Mouse (Mus musculus) MN1 (cell line): ENCODE data around the gene Tnfaip8l1.

Experiments used
- DNase-seq: peaks from one replicate; pipeline ENCODE4 v3.0.0-alpha.2; 2016; ENCODE audit warnings: low spot score

Gene Tnfaip8l1

GRCm38 (mm10) chr17:56183658-56184103 is 21.4 kb downstream of the Tnfaip8l1 start, which contains the start of gene Mydgf:
TSS of gene Mydgf (minus strand) at chr17:56183920.
- peak; percentile 97 for DNase-seq

DNA sequence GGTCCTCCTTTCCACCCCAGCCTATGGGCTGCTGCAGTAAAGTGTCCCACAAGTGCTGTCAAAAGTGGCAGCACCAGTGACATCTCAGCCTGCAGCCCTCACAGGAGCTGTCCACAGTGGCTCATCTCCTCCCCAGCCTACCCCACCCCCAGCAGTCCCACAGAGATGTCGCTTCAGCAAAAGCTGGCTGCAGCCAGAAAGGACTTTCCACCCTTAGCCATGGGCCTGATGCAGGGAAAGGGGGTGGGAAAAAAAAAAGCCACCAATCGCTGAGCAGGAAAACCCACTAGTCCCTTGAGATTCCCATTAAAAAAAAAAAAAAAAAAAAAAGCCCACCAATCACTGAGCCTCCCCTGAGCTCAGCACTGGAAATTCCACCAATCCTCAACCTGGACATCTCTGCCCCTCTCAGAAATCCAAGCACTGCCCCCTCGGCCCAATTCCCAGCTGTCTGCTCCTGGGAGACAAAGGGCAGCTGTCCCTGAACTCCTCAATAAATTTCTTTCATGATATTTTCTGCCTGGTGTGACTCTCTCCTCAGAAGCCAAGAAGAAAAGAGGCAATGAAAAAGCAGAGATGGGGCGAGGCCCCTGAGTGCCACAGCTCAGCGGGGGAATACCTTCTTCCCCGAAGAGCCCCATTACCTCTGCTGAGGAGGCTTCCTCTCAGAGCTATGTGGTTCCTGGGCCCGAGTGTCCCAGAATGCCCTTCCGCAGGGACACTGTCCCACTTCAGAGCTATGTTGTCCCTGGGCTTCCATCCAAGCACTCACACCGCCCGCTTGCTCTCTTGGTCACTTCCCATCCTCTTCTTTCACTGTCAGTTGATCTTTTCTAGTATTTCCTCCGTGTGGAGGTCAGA is 23.2 kb downstream of the Tnfaip8l1 start:
- DNase-seq: peak; percentile 92

GRCm38 (mm10) chr17:56191266-56191665 is 29.0 kb downstream of the Tnfaip8l1 start:
- DNase-seq: no peak

DNA sequence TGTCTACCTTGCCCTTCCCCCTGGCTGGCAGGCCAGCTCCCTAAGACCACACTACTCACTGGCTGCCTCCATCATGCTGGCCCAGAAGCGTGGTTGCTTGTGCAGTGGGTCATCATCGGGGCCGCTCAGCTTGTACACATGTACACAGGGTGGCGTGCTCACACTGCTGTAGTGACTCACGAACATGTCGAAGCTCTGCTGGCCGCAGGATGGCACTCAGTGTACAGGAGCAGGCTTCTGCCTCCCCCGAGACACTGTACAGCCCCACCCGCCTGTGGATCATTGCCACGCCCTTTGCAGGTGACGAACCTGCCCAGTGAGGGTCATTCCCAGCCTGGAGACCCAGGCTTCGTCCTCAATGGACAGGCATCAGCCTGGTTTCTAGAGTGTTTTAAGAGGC is 32.1 kb downstream of the Tnfaip8l1 start:
- no peak for DNase-seq

- DNase-seq: no peak
Measured at GRCm38 (mm10) chr17:56194765-56195164, 32.5 kb downstream of the Tnfaip8l1 start.

- DNase-seq: no peak
Measured at GRCm38 (mm10) chr17:56196860-56197259, 34.6 kb downstream of the Tnfaip8l1 start.

DNA sequence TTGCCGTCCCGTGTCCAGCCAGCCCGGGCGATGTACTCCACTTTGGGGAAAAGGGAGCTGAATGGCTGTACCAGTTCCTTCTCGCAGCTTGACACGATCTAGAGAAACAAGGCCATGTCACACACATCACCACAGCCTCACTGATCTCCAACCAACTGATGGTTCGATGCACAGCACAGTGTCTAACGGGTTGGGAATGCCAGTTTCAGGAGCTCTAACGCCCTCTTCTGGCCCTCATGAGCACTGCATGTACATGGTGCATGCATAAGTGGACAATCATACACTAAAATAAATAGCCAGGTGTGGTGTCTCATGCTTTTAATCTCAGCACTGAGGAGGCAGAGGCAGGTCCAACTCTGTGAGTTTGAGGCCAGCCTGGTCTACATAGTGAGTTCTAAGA is 38.3 kb downstream of the Tnfaip8l1 start:
- no peak for DNase-seq

- no peak for DNase-seq
Measured at GRCm38 (mm10) chr17:56201642-56202041, 39.4 kb downstream of the Tnfaip8l1 start.

DNA sequence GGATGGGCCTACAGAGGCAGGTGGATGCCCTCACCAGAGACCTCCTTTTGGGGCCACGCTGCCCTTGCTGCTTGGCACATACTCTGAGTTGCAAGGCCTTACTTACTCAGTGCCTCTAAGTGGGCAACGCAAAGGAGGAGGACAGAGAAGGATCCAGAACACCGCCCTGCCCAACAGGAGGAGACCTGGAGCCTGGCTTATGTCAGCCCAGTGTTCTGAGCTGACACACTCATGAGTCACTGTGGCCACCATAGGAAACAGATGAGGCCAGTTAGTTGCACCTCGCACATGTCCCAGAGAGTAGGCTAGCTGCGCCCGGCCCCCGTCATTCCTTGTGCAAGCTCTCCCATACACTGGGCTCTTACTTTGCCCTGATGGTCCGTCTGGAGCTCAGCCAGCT is 40.2 kb downstream of the Tnfaip8l1 start:
- peak; percentile 67 for DNase-seq

DNA sequence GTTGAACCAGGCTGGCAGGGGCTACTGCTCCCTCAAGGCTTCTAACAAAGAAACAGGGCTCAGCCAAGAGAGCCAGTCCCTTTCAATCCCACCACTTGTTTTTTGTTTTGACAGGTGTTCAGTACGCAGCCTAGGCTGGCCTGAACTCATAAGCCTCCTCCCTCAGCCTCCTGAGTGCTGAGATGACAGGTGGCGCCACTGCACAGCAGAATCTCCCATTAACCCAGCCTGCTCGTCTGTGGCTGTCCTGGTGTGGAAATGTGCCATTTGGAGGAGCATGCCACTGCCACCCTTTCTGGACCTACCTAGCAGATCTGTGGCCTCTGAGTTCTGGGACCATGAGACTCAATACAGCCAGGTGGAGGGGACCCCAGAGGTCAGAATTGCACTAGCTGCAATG is 41.5 kb downstream of the Tnfaip8l1 start:
- DNase-seq: peak; percentile 70

- DNase-seq: no peak
Measured at GRCm38 (mm10) chr17:56206276-56206884, 44.1 kb downstream of the Tnfaip8l1 start.

DNA sequence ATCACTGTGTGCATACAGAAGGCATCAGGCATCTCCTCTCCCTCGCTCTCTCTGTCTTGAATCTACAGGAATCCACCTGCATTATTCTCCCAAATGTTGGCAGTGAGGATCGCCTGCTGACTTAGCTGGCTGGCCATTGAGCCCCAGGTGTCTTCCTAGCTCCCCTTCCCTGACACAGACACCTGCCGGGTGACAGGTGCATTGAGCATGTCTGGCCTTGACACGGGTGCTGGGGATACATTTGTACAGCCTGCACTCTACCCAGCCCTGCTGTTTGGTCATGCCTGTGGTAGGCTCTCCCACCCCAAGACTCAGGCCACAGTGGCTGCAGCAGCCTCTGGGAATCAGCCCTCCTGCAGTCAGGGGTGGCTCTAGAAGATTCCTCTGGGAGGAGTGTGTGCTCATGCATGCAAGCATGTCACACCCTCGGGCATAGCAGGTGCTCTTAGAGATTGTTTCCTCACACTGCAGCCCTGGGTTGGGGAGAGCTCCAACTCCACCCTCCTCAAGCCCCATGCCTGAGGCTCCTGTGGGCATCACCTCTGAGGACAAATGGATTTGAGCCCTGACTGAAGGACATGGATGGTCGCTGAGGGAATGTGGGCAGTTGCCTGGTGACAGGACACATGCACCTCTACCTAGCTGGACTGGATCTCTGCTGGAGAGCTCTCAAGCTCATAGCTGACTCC is 44.9 kb downstream of the Tnfaip8l1 start:
- DNase-seq: no peak

GRCm38 (mm10) chr17:56207963-56208530 is 45.8 kb downstream of the Tnfaip8l1 start:
- no peak for DNase-seq

DNA sequence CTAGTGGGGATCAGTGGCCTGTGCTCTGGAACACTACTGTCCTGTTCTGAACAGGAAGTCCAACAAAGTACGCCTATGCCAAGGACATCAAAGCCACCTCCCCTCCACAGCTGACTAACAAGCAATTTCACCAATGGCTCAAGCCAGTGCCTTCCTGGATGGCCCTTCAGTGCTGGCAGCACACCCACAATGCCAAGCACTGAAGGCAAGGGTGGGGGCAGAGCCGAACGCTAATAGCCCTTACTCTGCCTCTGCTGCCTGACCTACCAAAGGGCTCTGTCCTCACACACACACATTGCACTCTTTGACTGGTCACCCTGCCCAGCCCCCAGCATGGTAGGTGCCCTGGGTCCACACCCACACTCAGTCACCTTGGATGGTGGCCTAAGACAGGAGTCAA is 46.5 kb downstream of the Tnfaip8l1 start:
- DNase-seq: no peak

DNA sequence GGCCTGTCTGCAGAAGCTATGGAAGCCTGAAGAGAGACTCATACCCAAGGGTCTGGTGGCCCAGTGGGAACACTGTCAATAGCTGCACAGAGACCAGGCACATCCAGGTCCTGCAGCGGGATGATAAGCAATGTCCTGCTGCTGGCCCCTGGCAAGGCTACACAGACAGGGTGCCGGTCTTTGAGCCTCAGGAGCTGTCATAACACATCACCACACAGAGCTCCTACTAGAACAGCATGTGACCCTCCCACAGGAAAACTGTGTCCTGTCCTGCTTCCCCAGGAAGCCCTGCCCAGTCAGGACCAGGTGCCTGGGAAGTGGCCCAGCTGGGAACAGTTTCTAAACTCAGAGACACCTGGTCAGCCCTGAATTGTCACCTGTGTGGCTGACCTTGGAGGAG is 48.8 kb downstream of the Tnfaip8l1 start:
- DNase-seq: no peak

- no peak for DNase-seq
Measured at GRCm38 (mm10) chr17:56212676-56213075, 50.4 kb downstream of the Tnfaip8l1 start.

DNA sequence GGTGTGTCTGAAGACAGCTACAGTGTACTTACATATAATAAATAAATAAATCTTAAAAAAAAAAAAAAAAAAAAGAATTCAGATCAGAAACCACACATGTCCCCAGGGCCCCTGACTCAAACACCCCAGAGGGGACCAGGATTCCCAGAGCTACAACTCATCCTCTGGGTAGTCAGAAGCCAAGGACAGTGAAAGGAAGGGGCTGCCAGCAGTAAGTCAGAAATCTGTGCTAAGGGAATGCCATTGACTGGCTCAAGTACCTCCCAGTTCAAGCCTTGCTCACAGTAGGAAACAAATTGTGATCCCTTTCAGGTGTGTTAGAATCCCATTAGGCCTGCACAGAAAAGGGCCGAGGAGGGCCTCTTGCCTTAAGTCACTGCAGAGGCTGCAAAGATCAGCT is 52.0 kb downstream of the Tnfaip8l1 start:
- DNase-seq: no peak

GRCm38 (mm10) chr17:56217670-56218069 is 55.4 kb downstream of the Tnfaip8l1 start:
- peak; percentile 55 for DNase-seq

- peak; percentile 98 for DNase-seq
Measured at GRCm38 (mm10) chr17:56218377-56219191, 56.3 kb downstream of the Tnfaip8l1 start, which contains the start of gene Dpp9. TSS of gene Dpp9 (minus strand) at chr17:56218905.

DNA sequence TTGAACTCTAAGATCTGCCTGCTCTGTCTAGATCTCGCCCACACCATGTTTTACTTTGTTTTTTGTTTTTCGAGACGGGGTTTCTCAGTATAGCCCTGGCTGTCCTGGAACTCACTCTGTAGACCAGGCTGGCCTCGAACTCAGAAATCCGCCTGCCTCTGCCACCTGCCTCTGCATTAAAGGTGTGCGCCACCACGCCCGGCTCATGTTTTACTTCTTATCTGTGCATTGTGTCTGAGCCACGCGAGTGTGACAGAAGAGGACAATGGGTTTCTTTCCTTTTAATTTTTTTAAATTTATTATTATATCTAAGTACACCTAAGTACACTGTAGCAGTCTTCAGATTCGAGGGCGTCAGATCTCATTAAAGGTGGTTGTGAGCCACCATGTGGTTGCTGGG is 57.0 kb downstream of the Tnfaip8l1 start:
- no peak for DNase-seq

DNA sequence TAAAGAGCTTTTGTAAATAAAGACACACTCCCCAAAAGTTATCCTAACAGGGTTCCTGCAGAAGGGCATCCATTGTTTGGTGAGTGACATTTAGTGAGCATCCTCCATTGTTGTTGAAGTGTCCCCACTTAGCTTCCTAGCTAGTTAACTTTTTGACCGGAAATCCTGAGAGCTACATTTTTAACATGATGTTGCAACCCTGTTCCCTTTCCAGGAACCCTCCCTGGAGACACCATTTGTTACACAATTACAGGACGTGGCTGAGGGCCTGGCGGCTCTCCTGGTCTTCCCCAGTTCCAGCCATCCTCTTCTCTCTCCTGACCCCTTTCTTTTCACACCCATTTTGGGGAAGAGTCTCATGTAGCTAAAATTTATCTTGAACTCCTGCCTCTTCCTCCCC is 57.5 kb downstream of the Tnfaip8l1 start:
- DNase-seq: peak; percentile 51
